Mouse (Mus musculus): ENCODE results near the gene Irak1.

GRCm38 (mm10) chrX:73970781-73971180, 52.9 kb downstream of the Irak1 start:
- TF ChIP-seq CTCF (IDR thresholded peaks at IDR 0.05; ENCODE audit: low read depth, low read length) (no peak), POLR2AphosphoS5 (IDR thresholded peaks at IDR 0.05; ENCODE audit: insufficient replicate concordance, low read depth, low read length) (no peak), TAL1 (conservative IDR thresholded peaks at IDR 0.05; ENCODE audit: low read depth, low read length) (no peak), GATA2 (IDR thresholded peaks at IDR 0.05; ENCODE audit: borderline replicate concordance, low read depth, low read length) (no peak)
